Mouse (Mus musculus): Measurements from ENCODE around the gene Zgrf1.

DNA sequence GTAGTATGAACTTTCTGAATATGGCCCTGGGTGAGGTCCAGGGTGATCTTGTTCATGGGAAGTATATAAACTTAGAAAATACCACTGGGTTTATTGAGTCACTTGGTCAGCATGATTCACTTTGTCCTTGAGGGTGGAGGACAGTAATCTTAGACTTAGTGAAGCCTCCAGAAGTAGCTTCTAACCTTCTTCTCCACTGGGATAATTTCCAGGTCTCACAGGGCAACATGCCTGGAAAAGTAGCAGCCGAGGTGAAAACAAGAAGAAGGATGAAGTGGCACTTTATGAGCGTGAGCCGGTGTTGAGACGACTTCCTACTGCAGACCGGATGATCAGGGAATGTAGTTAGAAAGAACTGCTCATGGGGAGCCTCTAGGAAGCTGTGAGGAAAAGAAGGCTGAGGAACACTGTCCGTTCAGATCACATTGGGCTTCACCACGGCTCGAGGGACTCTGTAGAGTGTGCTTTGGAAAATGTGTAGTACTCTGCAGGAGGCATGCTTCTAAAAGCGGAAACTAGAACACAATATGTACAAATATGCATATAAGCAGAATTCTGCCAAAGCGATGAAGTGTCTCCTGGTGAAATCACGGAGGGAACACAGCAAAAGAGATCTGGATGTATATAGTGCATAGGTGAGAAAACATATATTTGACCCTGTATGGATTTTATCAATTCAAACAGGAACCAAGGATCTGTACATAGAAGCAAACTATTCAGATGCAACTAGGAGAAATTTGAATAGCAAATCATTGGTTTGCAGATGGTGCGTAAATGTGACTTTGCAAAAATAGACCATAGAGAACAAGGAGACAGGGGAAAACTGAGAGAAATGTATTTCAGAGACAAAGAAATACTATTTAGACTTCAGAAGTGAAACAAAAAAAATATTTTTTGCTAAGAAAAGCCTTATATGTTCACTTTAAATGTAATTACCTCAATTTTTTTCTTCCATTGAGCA lies 41.2 kb upstream of the Zgrf1 start:
- TF ChIP-seq EP300 (IDR thresholded peaks at IDR 0.05; ENCODE audit: low read depth) = no peak
- TF ChIP-seq CTCF (IDR thresholded peaks at IDR 0.05; ENCODE audit: low read depth) = no peak
